Mouse (Mus musculus): ENCODE data around the gene Ppa2. TPM values are rescaled to one million over a fixed set of nuclear protein-coding genes. Genes with fewer than 3 reads are reported as not detected.

Gene Ppa2
- polyA plus RNA-seq, 1 experiment = 99.5 TPM

GRCm38 (mm10) chr3:133320313-133320712, 10.4 kb downstream of the Ppa2 start:
- no peak for TF ChIP-seq GATA1 (IDR thresholded peaks at IDR 0.05; ENCODE audit: low read length)

DNA sequence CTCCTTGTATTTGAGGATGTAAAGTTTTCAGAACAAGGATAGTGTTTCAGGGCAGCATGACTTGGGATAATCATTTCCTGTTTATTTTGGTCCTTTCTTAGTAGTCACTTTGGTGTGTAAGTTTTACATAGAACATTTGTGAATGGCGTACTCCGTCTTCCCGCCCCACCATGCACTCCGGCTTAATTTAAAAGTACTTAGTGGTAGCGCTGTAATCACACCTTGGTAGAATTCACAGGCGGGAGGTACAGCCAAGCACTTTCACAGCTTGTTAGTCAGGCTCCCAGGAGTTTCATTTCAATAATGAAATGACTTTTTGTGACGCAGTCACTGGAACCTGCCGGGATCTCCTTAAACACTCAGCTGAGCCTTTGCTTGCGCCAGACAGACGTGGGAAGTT, 12.0 kb downstream of the Ppa2 start:
- TF ChIP-seq GATA1 (IDR thresholded peaks at IDR 0.05; ENCODE audit: low read length) = no peak

- TF ChIP-seq GATA1 (IDR thresholded peaks at IDR 0.05; ENCODE audit: low read length) = no peak
Observed at GRCm38 (mm10) chr3:133322552-133322951, 12.6 kb downstream of the Ppa2 start.

GRCm38 (mm10) chr3:133325135-133325534, 15.2 kb downstream of the Ppa2 start:
- TF ChIP-seq GATA1 (IDR thresholded peaks at IDR 0.05; ENCODE audit: low read length) = no peak

DNA sequence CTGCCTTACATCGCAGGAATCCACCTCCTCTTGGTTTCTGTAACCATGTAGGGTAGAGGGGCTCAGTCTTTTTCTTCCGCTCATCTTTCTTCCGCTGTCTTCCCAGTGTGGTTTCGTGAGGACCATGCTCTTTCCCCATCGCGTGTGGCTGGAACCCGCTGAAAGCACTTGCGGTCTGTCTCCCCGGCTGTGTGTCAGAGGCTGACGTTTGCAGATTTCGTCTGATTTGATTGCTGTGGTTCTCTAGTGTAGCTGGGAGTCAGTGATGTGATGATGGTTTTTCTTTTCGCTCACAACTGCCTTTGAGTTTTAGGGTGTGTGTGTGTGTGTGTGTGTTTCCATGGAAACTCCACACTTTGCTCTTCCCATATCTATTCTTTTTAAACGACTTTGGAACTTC, 18.6 kb downstream of the Ppa2 start:
- TF ChIP-seq GATA1 (IDR thresholded peaks at IDR 0.05; ENCODE audit: low read length) = no peak

DNA sequence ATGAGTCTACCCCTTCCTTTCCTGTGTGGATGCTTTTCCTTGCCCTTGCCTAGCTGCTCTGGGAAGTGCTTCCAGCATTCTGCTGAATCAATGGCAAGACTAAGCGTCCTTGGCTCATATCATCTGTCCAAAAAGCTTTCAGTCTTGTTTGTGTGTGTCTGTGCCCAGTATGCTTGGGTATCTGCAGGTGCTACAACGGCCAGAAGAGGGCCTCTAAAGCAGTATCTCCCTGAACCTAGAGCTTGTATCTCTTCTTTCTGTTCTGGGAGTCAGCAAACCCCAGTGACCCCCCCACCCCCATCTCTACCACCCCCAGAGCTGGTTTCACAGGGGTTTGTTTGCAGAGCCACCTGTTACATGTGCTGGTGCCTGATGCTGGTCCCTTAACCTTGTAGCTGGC, 19.5 kb downstream of the Ppa2 start:
- no peak for TF ChIP-seq GATA1 (IDR thresholded peaks at IDR 0.05; ENCODE audit: low read length)

- TF ChIP-seq GATA1 (IDR thresholded peaks at IDR 0.05; ENCODE audit: low read length) = no peak
Observed at GRCm38 (mm10) chr3:133331184-133331866, 21.4 kb downstream of the Ppa2 start.

DNA sequence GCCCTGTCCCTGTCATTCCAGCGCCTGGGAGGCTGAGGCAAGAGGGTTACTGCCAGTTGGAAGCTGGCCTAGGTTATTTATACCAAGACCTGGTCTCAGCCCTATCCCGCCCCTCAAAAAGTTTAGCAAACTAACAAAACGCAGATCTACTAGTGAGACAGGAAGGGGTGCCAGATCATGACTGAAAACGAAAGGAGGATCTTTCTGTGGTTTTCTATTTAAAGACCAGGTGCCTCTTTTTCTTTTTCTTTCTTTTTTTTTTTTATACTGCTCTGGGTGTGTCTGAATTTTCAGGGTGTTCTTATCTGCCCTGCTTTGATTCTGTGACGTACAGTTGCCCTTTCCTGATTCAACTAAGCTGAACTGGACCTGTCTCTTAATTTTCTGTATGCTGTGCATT, 22.4 kb downstream of the Ppa2 start:
- TF ChIP-seq GATA1 (IDR thresholded peaks at IDR 0.05; ENCODE audit: low read length) = no peak

DNA sequence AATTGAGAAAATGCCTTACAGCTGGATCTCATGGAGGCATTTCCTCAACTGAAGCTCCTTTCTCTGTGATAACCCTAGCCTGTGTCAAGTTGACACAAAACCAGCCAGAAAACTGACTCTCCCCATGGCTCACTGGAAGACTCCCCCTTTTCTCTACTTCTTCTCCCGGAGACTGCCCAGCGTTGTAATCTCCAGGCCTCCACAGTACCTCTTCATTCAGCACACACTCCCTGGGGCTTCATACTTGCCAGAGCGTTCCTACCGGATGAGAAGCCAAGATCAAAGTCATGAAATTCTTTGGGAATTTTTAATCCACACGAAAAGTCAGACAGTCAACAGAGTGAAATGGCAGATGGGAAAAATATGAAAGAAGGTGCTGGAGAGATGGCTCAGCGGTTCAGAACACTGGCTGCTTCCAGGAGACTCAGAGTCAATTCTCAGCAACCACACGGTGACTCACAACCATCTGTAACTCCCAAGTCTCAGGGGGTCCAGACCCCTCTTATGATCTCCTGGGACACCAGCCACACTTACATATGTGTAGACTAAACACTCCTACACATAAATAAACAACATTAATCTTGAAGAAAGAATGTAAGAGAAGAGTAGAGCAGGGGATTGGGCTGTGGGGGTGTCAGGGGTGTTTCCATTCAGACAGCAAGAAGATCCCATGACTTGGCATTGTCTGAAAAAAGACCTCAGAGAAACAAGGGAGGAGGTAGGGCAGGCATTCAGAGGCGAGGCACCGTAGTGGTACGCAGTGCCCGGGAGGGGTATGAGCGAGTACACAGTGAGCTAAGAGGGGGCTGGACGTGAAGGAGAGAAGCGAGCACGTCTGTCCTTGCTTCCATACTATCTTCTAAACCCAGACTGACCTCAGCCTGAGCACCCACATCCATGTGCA, 23.6 kb downstream of the Ppa2 start:
- TF ChIP-seq GATA1 (IDR thresholded peaks at IDR 0.05; ENCODE audit: low read length) = no peak

GRCm38 (mm10) chr3:133334691-133335090, 24.8 kb downstream of the Ppa2 start:
- no peak for TF ChIP-seq GATA1 (IDR thresholded peaks at IDR 0.05; ENCODE audit: low read length)

DNA sequence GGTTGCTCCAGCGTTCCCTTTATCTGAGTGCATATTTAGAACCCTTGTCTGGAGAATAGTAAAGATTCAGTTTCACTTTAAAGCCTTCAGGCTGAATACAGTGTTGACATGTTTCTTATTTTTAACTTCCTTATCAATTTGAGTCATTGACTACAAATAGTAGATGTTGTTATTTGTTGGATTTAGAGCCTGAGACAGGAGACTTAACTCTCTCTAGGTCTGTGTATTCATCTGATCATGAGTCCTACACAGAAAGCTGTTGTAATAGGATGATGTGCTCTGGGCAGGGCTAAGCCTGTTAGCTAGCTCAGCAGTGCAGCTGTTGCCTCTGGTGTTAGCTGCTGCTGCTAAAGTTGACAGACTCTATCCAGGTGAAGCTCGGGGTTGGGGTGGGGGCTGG, 25.3 kb downstream of the Ppa2 start:
- TF ChIP-seq GATA1 (IDR thresholded peaks at IDR 0.05; ENCODE audit: low read length) = no peak

DNA sequence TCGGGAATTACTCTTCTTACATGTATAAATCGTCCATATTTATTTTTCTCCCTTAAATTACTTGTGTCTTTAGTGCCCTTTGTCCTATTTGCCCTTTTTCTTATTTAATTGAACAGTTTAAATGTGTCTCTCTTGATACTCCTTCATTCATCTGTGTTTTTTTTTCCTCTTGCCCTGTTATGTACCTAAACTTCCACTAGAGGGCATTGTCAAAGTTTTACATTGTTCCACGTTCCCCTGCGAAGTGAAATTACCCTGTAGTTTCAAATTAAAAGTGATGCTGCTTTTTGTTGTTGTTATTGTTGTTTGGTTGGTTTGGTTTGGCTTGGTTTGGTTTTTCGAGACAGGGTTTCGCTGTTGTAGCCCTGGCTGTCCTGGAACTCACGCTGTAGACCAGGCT, 26.5 kb downstream of the Ppa2 start:
- no peak for TF ChIP-seq GATA1 (IDR thresholded peaks at IDR 0.05; ENCODE audit: low read length)

GRCm38 (mm10) chr3:133338851-133339356, 29.0 kb downstream of the Ppa2 start:
- no peak for TF ChIP-seq GATA1 (IDR thresholded peaks at IDR 0.05; ENCODE audit: low read length)

- peak; percentile 77 for TF ChIP-seq GATA1 (IDR thresholded peaks at IDR 0.05; ENCODE audit: low read length)
Observed at GRCm38 (mm10) chr3:133339411-133339823, 29.5 kb downstream of the Ppa2 start.

DNA sequence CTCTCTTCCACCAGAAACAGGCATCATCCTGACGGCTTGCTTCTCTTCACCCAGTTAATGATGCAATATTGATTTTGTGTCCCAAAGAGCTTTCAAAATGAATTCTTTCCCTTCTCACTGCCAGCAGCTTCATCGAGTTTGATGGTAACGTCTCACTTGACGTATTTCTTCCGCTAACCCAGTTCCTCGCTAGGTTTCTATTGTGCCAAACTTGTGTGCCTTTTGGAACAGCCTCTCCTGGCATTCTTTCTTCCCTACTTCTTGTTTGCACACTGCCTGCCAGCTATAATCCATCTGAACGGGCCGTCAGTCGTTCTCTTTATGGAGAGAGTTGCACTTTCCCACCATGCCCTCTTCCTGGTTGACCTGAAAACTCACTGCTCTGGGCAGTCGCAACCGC, 31.2 kb downstream of the Ppa2 start:
- TF ChIP-seq GATA1 (IDR thresholded peaks at IDR 0.05; ENCODE audit: low read length) = no peak

- TF ChIP-seq GATA1 (IDR thresholded peaks at IDR 0.05; ENCODE audit: low read length) = no peak
Observed at GRCm38 (mm10) chr3:133347535-133347934, 37.6 kb downstream of the Ppa2 start.

GRCm38 (mm10) chr3:133348847-133349246, 38.9 kb downstream of the Ppa2 start:
- TF ChIP-seq GATA1 (IDR thresholded peaks at IDR 0.05; ENCODE audit: low read length) = no peak

Data from G1E-ER4 (cell line).